Mouse (Mus musculus): ENCODE data around the gene Layn.
A peak's percentile ranks its signal among the peaks of the same experiment; 100 is the strongest.

- peak; percentile 83 for TF ChIP-seq CTCF (IDR thresholded peaks at IDR 0.05)
- no peak for TF ChIP-seq EP300 (IDR thresholded peaks at IDR 0.05)
Observed at GRCm38 (mm10) chr9:51006846-51007245, 70.0 kb downstream of the Layn start.

Measured in lung, postnatal 0 days (tissue).